Mouse (Mus musculus) heart, embryonic 11.5 days (tissue): ENCODE measurements around the gene Lpin2. TPM values are rescaled to one million over a fixed set of nuclear protein-coding genes. Genes with fewer than 3 reads are reported as not detected.
A peak's percentile ranks its signal among the peaks of the same experiment; 100 is the strongest.

Experiments
- ATAC-seq: fragments of 200-750 bp; cut with Nextera tagmentation; replicated peaks from 2 replicates; pipeline ENCODE4 v1.8.0; 2017; ENCODE audit warnings: moderate library complexity; ENCODE audit not compliant: insufficient number of reproducible peaks, low FRiP score, low TSS enrichment
- H3K27ac ChIP-seq: fragments of 300-500 bp; sonication (generic); 2 replicates; pipeline ENCODE4 v1.5.1; 2014; ENCODE audit warnings: mild to moderate bottlenecking, low read depth, low read length
- H3K27me3 ChIP-seq: fragments of 300-500 bp; sonication (generic); 2 replicates; pipeline ENCODE4 v1.6.1; 2014; ENCODE audit warnings: mild to moderate bottlenecking, low read length, mixed read lengths; ENCODE audit not compliant: control insufficient read depth, insufficient read depth
- H3K36me3 ChIP-seq: fragments of 300-500 bp; sonication (generic); 2 replicates; pipeline ENCODE4 v1.6.1; 2014; ENCODE audit warnings: mild to moderate bottlenecking, low read length, moderate library complexity, mixed read lengths; ENCODE audit not compliant: control insufficient read depth, insufficient read depth
- H3K4me1 ChIP-seq: fragments of 300-500 bp; sonication (generic); 2 replicates; pipeline ENCODE4 v1.6.1; 2014; ENCODE audit warnings: low read length; ENCODE audit not compliant: control insufficient read depth, insufficient read depth
- H3K4me2 ChIP-seq: fragments of 300-500 bp; sonication (generic); 2 replicates; pipeline ENCODE4 v1.6.1; 2014; ENCODE audit warnings: mild to moderate bottlenecking, moderate library complexity
- H3K4me3 ChIP-seq: fragments of 300-500 bp; sonication (generic); 2 replicates; pipeline ENCODE4 v1.5.1; 2014; ENCODE audit warnings: low read depth, low read length
- H3K9ac ChIP-seq: fragments of 300-500 bp; sonication (generic); 2 replicates; pipeline ENCODE4 v1.6.1; 2014; ENCODE audit warnings: mild to moderate bottlenecking, low read depth, low read length, moderate library complexity
- H3K9me3 ChIP-seq: fragments of 300-500 bp; sonication (generic); replicated peaks from 2 replicates; pipeline ENCODE4 v1.6.1; 2016; ENCODE audit warnings: low read length; ENCODE audit not compliant: control insufficient read depth
- WGBS: fragments of 180-500 bp; shearing (Covaris S2); extraction: QIAGEN DNeasy Blood & Tissue Kit; methylation state at CpG from one replicate; pipeline ENCODE4 v1.1.7; 2014; ENCODE audit not compliant: insufficient replicate concordance; 5-methylcytosine and 5-hydroxymethylcytosine counted together
- polyA plus RNA-seq: library from polyadenylated mRNA; unstranded; fragments of >200 nt; fragmentation: Nextera tagmentation; extraction: Ambion mirVana; gene quantifications from 2 replicates; pipeline ENCODE4 v1.2.1, GENCODE M21; 2014

Lpin2 gene
- polyA plus RNA-seq, 1 experiment from 2014 or later, result 22.5 TPM

- H3K4me2 ChIP-seq, result no peak overlapping the region
- peaks cover 16% of the 10 kb centered on the region for H3K4me1 ChIP-seq
- no peak overlapping the region for H3K27ac ChIP-seq
- WGBS, result 81% methylated on average over 11 of the region's 11 CpGs
- H3K4me3 ChIP-seq, result no peak overlapping the region
- no peaks in the 10 kb centered on the region for H3K27me3 ChIP-seq
- H3K9me3 ChIP-seq, result no peaks in the 10 kb centered on the region
- H3K36me3 ChIP-seq, result no peaks in the 10 kb centered on the region
- ATAC-seq, result no peak
- no peak overlapping the region for H3K9ac ChIP-seq
These were observed 2.6 kb upstream of the Lpin2 start for GRCm38 (mm10) chr17:71179551-71180309.

- H3K36me3 ChIP-seq, result no peaks in the 10 kb centered on the region
- 93% methylated on average over 4 of the region's 4 CpGs for WGBS
- peaks cover 22% of the 10 kb centered on the region for H3K4me1 ChIP-seq
- no peak overlapping the region for H3K27ac ChIP-seq
- H3K9ac ChIP-seq, result no peak overlapping the region
- no peak overlapping the region for H3K4me2 ChIP-seq
- no peak overlapping the region for H3K4me3 ChIP-seq
- no peaks in the 10 kb centered on the region for H3K27me3 ChIP-seq
- ATAC-seq, result no peak
- H3K9me3 ChIP-seq, result no peaks in the 10 kb centered on the region
These were observed 1.8 kb upstream of the Lpin2 start for GRCm38 (mm10) chr17:71180601-71181000.

- Histone ChIP-seq H3K4me3 (peak overlapping the region; percentile 95), H3K27me3 (no peaks in the 10 kb centered on the region), H3K4me2 (peak overlapping the region; percentile 92), H3K9me3 (no peaks in the 10 kb centered on the region), H3K36me3 (no peaks in the 10 kb centered on the region), H3K27ac (peak overlapping the region; percentile 92), H3K4me1 (peaks cover 31% of the 10 kb centered on the region), H3K9ac (peak overlapping the region; percentile 90)
- WGBS, result under 1% methylated on average over 70 of the region's 71 CpGs
- peak; percentile 98 for ATAC-seq
These were observed 704 bp downstream of the Lpin2 start for GRCm38 (mm10) chr17:71182871-71183656.

- H3K27me3 ChIP-seq, result no peaks in the 10 kb centered on the region
- peak overlapping the region; percentile 92 for H3K4me2 ChIP-seq
- peak overlapping the region; percentile 92 for H3K27ac ChIP-seq
- WGBS, result under 1% methylated on average over 58 of the region's 79 CpGs
- H3K4me1 ChIP-seq, result peaks cover 28% of the 10 kb centered on the region
- no peaks in the 10 kb centered on the region for H3K9me3 ChIP-seq
- ATAC-seq, result no peak; the same call in 1 of the 2 replicates
- peak overlapping the region; percentile 95 for H3K4me3 ChIP-seq
- H3K36me3 ChIP-seq, result no peaks in the 10 kb centered on the region
- H3K9ac ChIP-seq, result peak overlapping the region; percentile 90
These were observed 1.4 kb downstream of the Lpin2 start for GRCm38 (mm10) chr17:71183657-71184261.

GRCm38 (mm10) chr17:71184356-71185111, 2.2 kb downstream of the Lpin2 start:
- Histone ChIP-seq H3K27me3 (no peaks in the 10 kb centered on the region), H3K9me3 (no peaks in the 10 kb centered on the region), H3K36me3 (no peaks in the 10 kb centered on the region), H3K9ac (peak overlapping the region; percentile 90), H3K4me2 (peak overlapping the region; percentile 92), H3K27ac (peak overlapping the region; percentile 92; the same call in 1 of the 2 replicates), H3K4me3 (peak overlapping the region; percentile 95), H3K4me1 (peaks cover 23% of the 10 kb centered on the region)
- ATAC-seq, result no peak
- whole genome bisulfite sequencing, result 16% methylated on average over 22 of the region's 22 CpGs

- Histone ChIP-seq H3K4me3 (peak overlapping the region; percentile 95; the same call in 1 of the 2 replicates), H3K9me3 (no peaks in the 10 kb centered on the region), H3K36me3 (no peaks in the 10 kb centered on the region), H3K27me3 (no peaks in the 10 kb centered on the region), H3K4me1 (peaks cover 23% of the 10 kb centered on the region), H3K27ac (no peak overlapping the region), H3K9ac (no peak overlapping the region), H3K4me2 (peak overlapping the region; percentile 92)
- WGBS, result 73% methylated on average over 1 of the region's 1 CpGs
- no peak for ATAC-seq
These were observed 3.0 kb downstream of the Lpin2 start for GRCm38 (mm10) chr17:71185368-71185767.

- ATAC-seq, result no peak
- no peak overlapping the region for H3K4me2 ChIP-seq
- no peaks in the 10 kb centered on the region for H3K27me3 ChIP-seq
- no peaks in the 10 kb centered on the region for H3K9me3 ChIP-seq
- H3K27ac ChIP-seq, result no peak overlapping the region
- 84% methylated on average over 7 of the region's 7 CpGs for WGBS
- no peak overlapping the region for H3K4me3 ChIP-seq
- peaks cover 17% of the 10 kb centered on the region for H3K4me1 ChIP-seq
- no peaks in the 10 kb centered on the region for H3K36me3 ChIP-seq
- H3K9ac ChIP-seq, result no peak overlapping the region
These were observed 8.2 kb downstream of the Lpin2 start for GRCm38 (mm10) chr17:71190589-71190988.

GRCm38 (mm10) chr17:71191063-71191462, 8.7 kb downstream of the Lpin2 start:
- peaks cover 21% of the 10 kb centered on the region for H3K4me1 ChIP-seq
- H3K36me3 ChIP-seq, result no peaks in the 10 kb centered on the region
- H3K27ac ChIP-seq, result no peak overlapping the region
- no peak overlapping the region for H3K9ac ChIP-seq
- 96% methylated on average over 2 of the region's 2 CpGs for WGBS
- no peak overlapping the region for H3K4me3 ChIP-seq
- no peak for ATAC-seq
- no peaks in the 10 kb centered on the region for H3K9me3 ChIP-seq
- H3K27me3 ChIP-seq, result no peaks in the 10 kb centered on the region
- H3K4me2 ChIP-seq, result no peak overlapping the region
